Mouse (Mus musculus) liver (tissue): ENCODE measurements around the gene Gpld1.
"Not testable (repeated sequence)": the region's sequence is repeated elsewhere in the genome, so short reads cannot be mapped to it uniquely, and the experiment has no call there.

Source experiments
- DNase-seq: peaks from one replicate; pipeline ENCODE4 v3.0.0-alpha.2; 2020; ENCODE audit warnings: mixed read lengths

The Gpld1 gene

GRCm38 (mm10) chr13:24948870-24949269 is 5.9 kb downstream of the Gpld1 start:
- no peak for DNase-seq

GRCm38 (mm10) chr13:24952659-24953058 is 9.7 kb downstream of the Gpld1 start:
- no peak for DNase-seq

GRCm38 (mm10) chr13:24955091-24955490 is 12.1 kb downstream of the Gpld1 start:
- DNase-seq, result no peak

- no peak for DNase-seq
These were observed 12.5 kb downstream of the Gpld1 start for GRCm38 (mm10) chr13:24955500-24955899.

GRCm38 (mm10) chr13:24958671-24959070 is 15.7 kb downstream of the Gpld1 start:
- no peak for DNase-seq

DNA sequence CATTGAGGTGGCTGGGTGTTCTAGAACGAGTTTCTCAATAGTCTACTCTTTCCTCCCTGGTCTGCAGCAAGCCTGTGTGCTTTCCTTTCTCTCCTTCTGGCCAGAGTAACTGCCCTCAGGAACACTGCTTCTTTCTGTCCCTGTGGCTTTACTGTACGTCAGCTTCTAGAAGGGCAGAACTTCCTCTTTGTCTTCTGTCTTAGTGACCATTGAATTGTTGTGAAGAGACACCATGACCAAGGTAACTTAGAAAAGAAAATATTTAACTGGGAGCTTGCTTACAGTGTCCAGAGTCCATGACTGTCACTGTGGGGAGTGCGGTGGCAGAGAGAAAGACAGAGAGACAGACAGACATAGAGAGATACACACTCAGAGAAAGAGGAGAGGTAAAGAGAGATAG is 17.1 kb downstream of the Gpld1 start:
- DNase-seq, result no peak

GRCm38 (mm10) chr13:24962119-24962518 is 19.2 kb downstream of the Gpld1 start:
- no peak for DNase-seq

DNA sequence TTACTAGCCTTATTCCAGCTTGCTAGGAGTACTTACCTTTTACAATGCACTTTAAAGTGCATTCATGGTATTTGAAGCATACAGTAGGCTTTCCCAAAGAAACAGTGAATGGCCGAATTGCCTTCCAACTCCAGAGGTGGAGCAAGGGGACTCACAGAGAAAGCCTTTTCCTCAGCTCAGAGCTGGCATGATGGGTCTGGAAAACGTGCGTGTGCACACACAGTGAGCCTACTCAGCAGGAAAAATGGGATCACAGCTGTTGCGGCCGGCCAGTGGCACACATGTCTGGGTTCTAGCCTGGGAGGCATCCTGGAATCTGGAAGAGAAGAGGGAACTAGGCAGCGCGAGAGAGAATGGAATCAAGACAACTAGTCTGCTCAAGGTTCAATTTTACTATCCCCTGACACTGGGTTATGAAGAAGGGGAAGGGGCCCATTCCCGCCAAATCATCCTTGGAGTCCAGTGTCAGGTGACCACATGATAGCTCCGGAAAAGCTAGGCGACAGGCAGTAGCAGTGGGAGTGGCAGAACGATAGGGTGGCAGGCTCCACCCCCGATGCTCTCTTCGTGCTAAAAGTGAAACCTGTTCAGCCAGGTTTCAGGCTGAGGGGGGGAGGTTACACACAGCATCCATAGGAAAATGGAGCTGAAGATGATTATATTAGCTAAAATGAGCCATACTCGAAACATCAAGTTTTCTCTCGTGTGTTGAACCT is 22.3 kb downstream of the Gpld1 start:
- peak; percentile 58 for DNase-seq

GRCm38 (mm10) chr13:24965846-24966201 is 22.9 kb downstream of the Gpld1 start:
- no peak for DNase-seq

DNA sequence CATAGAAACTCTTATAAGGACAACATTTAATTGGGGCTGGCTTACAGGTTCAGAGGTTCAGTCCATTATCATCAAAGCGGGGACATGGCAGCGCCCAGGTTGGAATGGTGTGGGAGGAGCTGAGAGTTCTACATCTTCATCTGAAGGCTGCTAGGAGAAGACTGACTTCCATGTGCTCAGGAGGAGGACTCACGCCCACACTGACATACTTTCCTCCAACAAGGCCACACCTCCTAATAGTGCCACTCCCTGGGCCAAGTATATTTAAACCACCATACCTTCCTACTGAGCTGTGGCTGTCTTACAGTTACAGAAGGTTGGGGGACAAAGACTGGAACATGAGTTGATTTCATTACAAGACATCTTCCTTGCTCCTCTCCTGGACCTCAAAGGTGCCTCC is 28.8 kb downstream of the Gpld1 start:
- not testable (repeated sequence) for DNase-seq

- no peak for DNase-seq
These were observed 33.4 kb downstream of the Gpld1 start for GRCm38 (mm10) chr13:24976384-24976783.

- peak; percentile 52 for DNase-seq
These were observed 34.9 kb downstream of the Gpld1 start for GRCm38 (mm10) chr13:24977820-24978342.

DNA sequence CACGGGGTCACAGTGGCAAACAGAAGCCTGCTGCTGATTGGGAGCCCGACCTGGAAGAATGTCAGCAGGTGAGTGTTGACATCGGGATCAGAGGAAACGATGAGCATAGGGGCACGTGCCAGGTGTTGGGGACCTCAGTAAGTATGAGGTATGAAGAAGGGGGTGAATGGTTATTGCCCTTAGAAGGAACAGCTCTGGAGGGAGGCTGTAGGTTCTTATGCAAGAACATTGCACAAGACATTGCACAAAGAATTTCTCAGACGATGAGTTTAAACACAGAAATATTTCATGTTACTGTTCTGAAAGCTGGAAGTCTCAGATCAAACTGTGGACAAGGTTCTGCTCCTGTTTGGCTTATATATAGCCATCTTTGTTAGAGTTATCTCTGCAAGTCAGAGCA is 38.1 kb downstream of the Gpld1 start:
- no peak for DNase-seq

- DNase-seq, result no peak
These were observed 42.5 kb downstream of the Gpld1 start for GRCm38 (mm10) chr13:24985435-24985834.

DNA sequence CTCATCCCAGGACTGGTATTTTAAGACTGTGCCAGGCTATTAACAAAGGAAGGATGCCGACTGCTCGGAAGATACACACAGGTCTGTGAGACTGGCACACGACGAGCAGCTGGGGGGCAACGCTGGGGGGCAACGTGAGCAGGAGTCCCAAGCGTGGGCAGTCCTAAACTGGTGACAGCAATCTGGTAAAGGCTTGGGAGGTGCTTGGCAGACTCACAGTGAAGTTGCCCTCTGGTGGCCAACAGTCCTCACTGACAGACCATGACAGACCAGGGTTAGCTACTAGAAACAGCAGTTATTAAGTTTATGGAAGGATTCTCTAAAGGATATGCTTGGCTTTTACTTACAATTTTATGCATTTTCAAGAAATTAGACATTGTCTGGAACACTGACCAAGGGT is 45.4 kb downstream of the Gpld1 start:
- peak; percentile 45 for DNase-seq

- no peak for DNase-seq
These were observed 46.1 kb downstream of the Gpld1 start for GRCm38 (mm10) chr13:24989006-24989405.

DNA sequence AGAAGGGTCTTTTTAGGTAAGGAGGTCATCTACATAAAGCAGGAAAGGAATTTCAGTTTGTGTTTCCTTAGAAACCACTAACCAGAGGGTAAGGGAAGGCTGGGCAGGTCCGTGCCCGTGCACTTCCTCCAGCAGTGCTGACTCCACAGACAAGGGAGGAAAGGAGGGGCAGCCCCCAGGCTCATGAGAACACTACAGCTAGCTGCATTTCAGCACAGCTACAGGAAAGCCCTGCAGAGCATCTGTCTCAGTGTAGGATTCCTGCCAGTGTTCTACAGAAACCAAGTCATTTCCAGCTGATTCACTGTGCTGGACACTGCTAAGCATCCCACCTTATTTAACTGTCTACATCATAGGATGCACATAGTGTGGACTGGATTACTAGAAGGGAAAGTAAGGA is 50.2 kb downstream of the Gpld1 start:
- peak; percentile 16 for DNase-seq

DNA sequence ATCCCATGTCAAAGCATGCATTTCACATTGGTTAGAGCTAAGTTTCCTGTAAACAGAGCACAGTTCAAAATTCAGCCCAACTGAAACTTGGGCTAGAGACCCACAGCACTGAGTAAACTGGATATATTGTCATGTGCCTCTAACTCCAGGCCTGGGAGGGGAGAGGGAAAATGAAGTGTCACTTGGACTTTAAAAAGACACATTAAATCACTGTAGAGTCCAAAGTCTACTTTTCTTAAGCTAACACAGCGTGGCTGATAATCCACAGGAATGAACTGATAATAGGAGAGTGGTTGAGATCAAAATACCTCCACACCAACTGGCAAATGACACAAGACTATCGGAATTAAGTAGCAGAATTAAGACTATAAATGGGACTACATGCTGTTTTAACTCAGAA is 56.6 kb downstream of the Gpld1 start:
- DNase-seq, result no peak

DNA sequence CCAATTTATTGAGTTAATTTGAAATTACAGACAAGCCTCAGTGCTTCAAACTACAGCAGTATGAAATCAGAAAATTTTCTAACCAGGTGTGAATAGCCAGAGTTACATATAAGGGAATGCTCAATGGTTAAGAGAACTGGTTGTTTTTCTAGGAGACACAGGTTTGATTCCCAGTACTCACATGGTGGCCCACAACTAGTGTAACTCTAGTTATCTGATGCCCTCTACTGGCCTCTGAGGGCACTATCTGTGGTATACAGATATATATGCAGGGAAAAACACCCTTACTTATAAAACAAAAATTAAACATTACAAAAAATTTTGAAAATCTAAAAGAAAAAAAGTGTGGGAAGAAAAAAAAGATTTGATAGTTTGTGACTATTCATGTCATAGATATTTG is 60.0 kb downstream of the Gpld1 start:
- DNase-seq, result no peak

GRCm38 (mm10) chr13:25007115-25007514 is 64.2 kb downstream of the Gpld1 start:
- DNase-seq, result no peak

GRCm38 (mm10) chr13:25018316-25018715 is 75.4 kb downstream of the Gpld1 start:
- no peak for DNase-seq

DNA sequence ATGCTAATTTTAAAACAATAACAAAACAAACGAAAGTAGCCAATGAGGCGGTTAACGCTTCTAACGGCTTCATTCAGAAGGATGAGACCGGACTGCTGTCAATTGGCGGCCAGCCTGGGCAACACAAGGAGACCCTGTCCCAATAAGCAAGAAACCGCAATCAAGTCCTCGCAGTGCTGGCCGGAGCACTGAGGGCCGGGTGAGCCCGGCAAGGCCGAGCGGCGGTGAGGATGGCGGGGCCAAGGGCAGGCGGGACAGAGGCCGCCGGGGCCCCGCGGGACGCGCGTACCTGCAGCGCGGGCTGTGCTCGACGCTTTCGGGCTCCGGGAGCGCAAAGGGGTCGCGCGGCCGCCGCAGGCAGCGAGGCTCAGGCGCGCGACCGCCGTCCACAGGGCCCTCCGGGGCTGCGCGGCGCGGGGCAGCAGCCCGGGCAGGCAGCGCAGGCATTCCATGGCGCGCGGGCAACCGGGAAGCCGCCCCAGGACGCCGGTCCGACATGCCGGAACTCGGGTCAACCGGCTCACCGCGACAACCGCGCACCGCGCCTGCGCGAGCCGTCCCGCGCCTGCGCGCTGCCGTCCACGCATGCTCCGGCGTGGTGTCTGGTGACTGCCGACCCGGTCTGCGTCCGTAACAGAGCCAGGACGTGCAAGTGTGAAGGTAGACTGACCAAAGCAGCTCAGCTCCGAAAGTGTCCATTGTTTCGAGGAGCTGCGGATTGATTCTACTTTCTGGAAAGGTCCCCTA is 77.0 kb downstream of the Gpld1 start, which contains the start of gene Mrs2:
Gene Mrs2 (minus strand): TSS at position 587 of the 747 bp plus-strand sequence.
- DNase-seq, result peak; percentile 92

DNA sequence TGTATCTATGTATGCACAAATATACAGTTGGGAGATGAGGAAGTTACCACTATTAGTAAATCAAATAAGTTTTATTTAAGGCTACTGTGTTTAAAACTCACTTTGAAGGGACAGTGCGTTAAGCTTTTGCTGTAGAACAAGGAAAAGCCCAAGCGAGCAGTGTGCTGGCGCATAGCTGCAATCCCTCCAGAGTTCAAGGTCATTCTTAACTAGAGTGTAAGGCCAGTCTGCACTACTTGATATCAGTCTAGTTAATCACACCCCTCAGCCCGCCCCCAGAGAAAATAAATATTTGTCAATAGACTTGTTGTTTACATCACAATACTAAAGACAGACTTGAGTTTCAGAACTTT is 77.6 kb downstream of the Gpld1 start:
- peak; percentile 6 for DNase-seq

GRCm38 (mm10) chr13:25022386-25022785 is 79.4 kb downstream of the Gpld1 start:
- no peak for DNase-seq
